Mouse (Mus musculus): ENCODE results near the gene Tac4.

DNA sequence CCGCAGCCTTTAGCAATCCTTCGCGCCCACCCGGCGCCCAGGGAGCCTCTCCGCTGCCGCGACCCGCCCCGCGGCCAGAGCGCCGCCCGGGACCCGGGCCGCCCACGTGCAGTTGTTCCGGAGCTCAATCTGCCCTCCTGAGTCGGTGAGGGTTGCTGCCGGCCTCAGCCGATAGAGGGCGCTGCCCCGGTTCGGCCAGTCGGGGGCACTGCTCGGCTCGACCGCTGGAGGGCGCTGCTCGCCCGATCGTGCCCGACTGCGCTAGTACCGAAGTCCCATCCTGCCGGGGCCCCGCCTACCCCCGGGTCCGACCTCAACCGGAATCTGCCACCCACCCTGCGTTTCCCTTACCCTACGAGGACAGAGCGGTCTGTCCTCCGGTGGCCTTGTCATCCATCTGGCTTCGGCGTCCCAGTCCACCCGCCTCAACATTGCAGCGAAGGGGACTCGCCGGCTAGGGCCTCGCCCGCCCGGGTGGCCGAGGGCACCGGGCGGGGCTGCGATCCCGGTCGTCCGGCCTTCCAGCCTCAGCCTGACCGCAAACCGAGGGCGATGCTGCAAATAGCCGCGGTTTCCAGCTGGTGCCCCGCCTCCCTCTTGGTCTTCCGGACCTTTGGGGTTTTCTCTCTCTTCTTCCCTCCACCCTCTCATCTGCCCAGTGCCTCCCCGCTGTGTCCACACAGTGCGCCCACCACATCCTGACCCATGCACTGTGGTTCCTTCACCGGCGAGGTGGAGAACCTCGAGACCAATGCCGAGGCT is 2.1 kb upstream of the Tac4 start:
- no peak for TF ChIP-seq POLR2A (IDR thresholded peaks at IDR 0.05; ENCODE audit: insufficient read depth, low read depth, low read length)
- TF ChIP-seq CTCF (IDR thresholded peaks at IDR 0.05; ENCODE audit: insufficient read depth, low read depth, low read length): peak; percentile 100
